Mouse (Mus musculus) kidney, embryonic 14.5 days (tissue): ENCODE data around the gene Cp. TPM values are rescaled to one million over a fixed set of nuclear protein-coding genes. Genes with fewer than 3 reads are reported as not detected.

Experiments
- ATAC-seq: fragments of 200-750 bp; cut with Nextera tagmentation; 2 replicates; pipeline ENCODE4 v1.8.0; 2017; ENCODE audit warnings: moderate number of reproducible peaks, mild to moderate bottlenecking, moderate TSS enrichment, moderate library complexity; ENCODE audit not compliant: low FRiP score, low TSS enrichment
- H3K27ac ChIP-seq: fragments of 300-500 bp; sonication (generic); 2 replicates; pipeline ENCODE4 v1.5.1; 2014; ENCODE audit warnings: low read depth, mild to moderate bottlenecking, low read length, moderate library complexity, mixed read lengths
- H3K27me3 ChIP-seq: fragments of 300-500 bp; sonication (generic); 2 replicates; pipeline ENCODE4 v1.6.1; 2014; ENCODE audit warnings: mild to moderate bottlenecking, low read length; ENCODE audit not compliant: control insufficient read depth, insufficient read depth
- H3K36me3 ChIP-seq: fragments of 300-500 bp; sonication (generic); 2 replicates; pipeline ENCODE4 v1.6.1; 2014; ENCODE audit warnings: low read length, mixed read lengths; ENCODE audit not compliant: control insufficient read depth, insufficient read depth
- H3K4me1 ChIP-seq: fragments of 300-500 bp; sonication (generic); 2 replicates; pipeline ENCODE4 v1.6.1; 2014; ENCODE audit warnings: low read length, mixed read lengths; ENCODE audit not compliant: control insufficient read depth, insufficient read depth
- H3K4me2 ChIP-seq: fragments of 300-500 bp; sonication (generic); replicated peaks from 2 replicates; pipeline ENCODE4 v1.6.1; 2014; ENCODE audit warnings: low read depth, mild to moderate bottlenecking, low read length
- H3K4me3 ChIP-seq: fragments of 300-500 bp; sonication (generic); 2 replicates; pipeline ENCODE4 v1.5.1; 2014; ENCODE audit warnings: mild to moderate bottlenecking, low read length
- H3K9ac ChIP-seq: fragments of 300-500 bp; sonication (generic); 2 replicates; pipeline ENCODE4 v1.6.1; 2014; ENCODE audit warnings: low read depth, mild to moderate bottlenecking, low read length, moderate library complexity
- H3K9me3 ChIP-seq: fragments of 300-500 bp; sonication (generic); 2 replicates; pipeline ENCODE4 v1.6.1; 2016; ENCODE audit warnings: low read length; ENCODE audit not compliant: control insufficient read depth
- WGBS: fragments of 180-500 bp; shearing (Covaris S2); extraction: QIAGEN DNeasy Blood & Tissue Kit; methylation state at CpG from one replicate; pipeline ENCODE4 v1.1.7; 2014; 5-methylcytosine and 5-hydroxymethylcytosine counted together
- polyA plus RNA-seq: library from polyadenylated mRNA; unstranded; fragments of >200 nt; fragmentation: Nextera tagmentation; extraction: Ambion mirVana; gene quantifications from 2 replicates; pipeline ENCODE4 v1.2.1, GENCODE M21; 2014

Gene Cp
- polyA plus RNA-seq, 1 experiment from 2014 or later: 0.47 TPM

GRCm38 (mm10) chr3:19962769-19963513 lies 6.1 kb downstream of the Cp start:
- H3K27ac ChIP-seq: no peak overlapping the region
- no peak overlapping the region for H3K4me2 ChIP-seq
- H3K9me3 ChIP-seq: no peaks in the 10 kb centered on the region
- no peaks in the 10 kb centered on the region for H3K4me1 ChIP-seq
- H3K4me3 ChIP-seq: no peak overlapping the region
- 73% methylated on average over 3 of the region's 3 CpGs for WGBS
- H3K9ac ChIP-seq: no peak overlapping the region
- no peaks in the 10 kb centered on the region for H3K36me3 ChIP-seq
- H3K27me3 ChIP-seq: no peaks in the 10 kb centered on the region
- no peak for ATAC-seq

DNA sequence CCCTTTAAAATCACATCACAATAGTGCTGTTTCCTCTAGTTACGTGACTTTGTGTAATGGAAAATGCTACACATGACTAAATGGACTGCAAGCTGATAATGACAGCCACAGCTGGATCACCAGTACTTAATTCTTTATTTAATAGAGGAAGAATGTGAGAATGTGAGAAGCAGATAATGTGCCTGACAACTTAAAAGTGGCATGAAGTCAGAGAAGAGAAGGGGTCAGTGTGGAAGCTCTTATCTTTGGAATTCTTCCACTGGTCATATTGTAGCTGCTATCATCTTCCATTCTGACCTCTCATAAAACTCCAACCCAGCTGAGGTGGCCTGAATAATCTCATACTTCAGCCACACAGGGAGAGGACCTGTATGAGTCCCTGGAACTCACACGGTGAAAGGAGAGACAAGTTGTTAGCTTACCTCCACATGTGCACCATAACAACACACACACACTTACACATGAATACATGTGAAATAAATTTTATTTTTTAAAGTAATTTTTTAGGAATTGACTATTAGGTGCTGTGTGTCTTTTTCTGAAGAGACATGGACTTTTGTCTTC lies 7.9 kb downstream of the Cp start:
- no peaks in the 10 kb centered on the region for H3K27me3 ChIP-seq
- ATAC-seq: no peak
- no peaks in the 10 kb centered on the region for H3K4me1 ChIP-seq
- H3K4me3 ChIP-seq: no peak overlapping the region
- no peak overlapping the region for H3K4me2 ChIP-seq
- 89% methylated on average over 2 of the region's 2 CpGs for WGBS
- H3K36me3 ChIP-seq: no peaks in the 10 kb centered on the region
- no peak overlapping the region for H3K27ac ChIP-seq
- no peaks in the 10 kb centered on the region for H3K9me3 ChIP-seq
- H3K9ac ChIP-seq: no peak overlapping the region

- Histone ChIP-seq H3K4me3 (no peak overlapping the region), H3K36me3 (no peaks in the 10 kb centered on the region), H3K9ac (no peak overlapping the region), H3K4me1 (no peaks in the 10 kb centered on the region), H3K27me3 (no peaks in the 10 kb centered on the region), H3K4me2 (no peak overlapping the region), H3K27ac (no peak overlapping the region), H3K9me3 (no peaks in the 10 kb centered on the region)
- ATAC-seq: no peak
- 84% methylated on average over 5 of the region's 5 CpGs for WGBS
Observed at GRCm38 (mm10) chr3:19965239-19965638, 8.4 kb downstream of the Cp start.

DNA sequence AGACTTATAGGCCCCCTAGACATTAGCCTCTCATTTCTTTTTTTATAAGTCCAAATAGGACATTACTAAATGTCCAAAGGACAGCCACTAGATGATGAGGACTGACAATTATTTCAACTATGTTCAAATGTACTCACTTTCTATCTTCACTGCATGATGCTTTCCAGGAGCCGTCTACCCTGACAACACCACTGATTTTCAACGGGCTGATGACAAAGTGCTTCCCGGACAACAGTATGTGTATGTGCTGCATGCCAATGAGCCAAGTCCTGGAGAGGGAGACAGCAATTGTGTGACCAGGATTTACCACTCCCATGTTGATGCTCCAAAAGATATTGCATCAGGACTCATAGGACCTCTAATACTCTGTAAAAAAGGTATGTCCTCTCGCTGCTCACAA lies 9.2 kb downstream of the Cp start:
- Histone ChIP-seq H3K27ac (no peak overlapping the region), H3K4me2 (no peak overlapping the region), H3K36me3 (no peaks in the 10 kb centered on the region), H3K9me3 (no peaks in the 10 kb centered on the region), H3K27me3 (no peaks in the 10 kb centered on the region), H3K4me3 (no peak overlapping the region), H3K9ac (no peak overlapping the region), H3K4me1 (no peaks in the 10 kb centered on the region)
- 91% methylated on average over 4 of the region's 4 CpGs for WGBS
- ATAC-seq: no peak

DNA sequence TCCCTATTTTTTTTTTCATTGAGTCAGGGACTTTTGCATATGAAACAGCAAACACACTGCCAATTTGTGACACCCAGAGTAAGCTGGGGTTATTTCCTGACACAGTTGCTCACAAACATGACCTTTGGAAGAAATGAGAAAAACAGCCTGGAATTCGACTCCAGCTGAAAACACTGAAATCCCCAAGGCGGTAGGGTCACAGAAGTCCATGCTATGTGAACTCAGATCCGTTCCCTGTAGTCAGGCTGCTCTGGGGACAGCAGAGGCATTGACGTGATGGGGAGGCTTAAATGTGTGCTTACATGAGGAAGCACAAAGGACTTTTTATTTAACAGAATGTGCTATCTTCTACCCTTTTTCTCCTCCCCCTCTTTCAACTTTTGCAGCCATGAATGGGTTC lies 21.6 kb downstream of the Cp start:
- WGBS: 30% methylated on average over 4 of the region's 4 CpGs
- Histone ChIP-seq H3K9ac (no peak overlapping the region), H3K4me2 (no peak overlapping the region), H3K9me3 (no peaks in the 10 kb centered on the region), H3K27ac (no peak overlapping the region), H3K36me3 (no peaks in the 10 kb centered on the region), H3K4me1 (no peaks in the 10 kb centered on the region), H3K27me3 (no peaks in the 10 kb centered on the region), H3K4me3 (no peak overlapping the region)
- no peak for ATAC-seq

GRCm38 (mm10) chr3:19981156-19981555 lies 24.3 kb downstream of the Cp start:
- H3K4me3 ChIP-seq: no peak overlapping the region
- 80% methylated on average over 2 of the region's 2 CpGs for WGBS

DNA sequence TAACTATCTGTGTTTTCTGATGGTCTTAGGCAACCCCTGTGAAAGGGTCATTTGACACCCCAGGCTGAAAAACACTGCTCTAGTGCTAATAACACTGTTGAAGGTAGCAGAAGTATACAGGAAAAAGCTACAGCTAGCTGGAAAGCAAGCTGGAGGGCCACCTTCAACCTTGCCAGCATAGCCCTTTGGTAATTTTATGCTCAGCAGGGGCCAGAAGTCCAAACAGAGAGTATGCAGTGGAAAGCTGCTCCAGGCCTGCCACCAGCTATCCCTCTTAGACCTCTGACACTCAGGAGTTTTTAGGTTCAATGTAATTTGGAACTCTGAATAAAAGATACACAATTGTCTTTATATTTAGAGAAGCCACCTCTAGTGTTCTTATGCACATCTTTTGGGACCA lies 26.0 kb downstream of the Cp start:
- Histone ChIP-seq H3K9me3 (no peaks in the 10 kb centered on the region), H3K4me1 (no peaks in the 10 kb centered on the region), H3K27ac (no peak overlapping the region), H3K36me3 (no peaks in the 10 kb centered on the region), H3K9ac (no peak overlapping the region), H3K4me3 (no peak overlapping the region), H3K27me3 (no peaks in the 10 kb centered on the region), H3K4me2 (no peak overlapping the region)
- ATAC-seq: no peak

More at GRCm38 (mm10) chr3:19981156-19981555, 24.3 kb downstream of the Cp start:
- H3K9me3 ChIP-seq: no peaks in the 10 kb centered on the region
- H3K9ac ChIP-seq: no peak overlapping the region
- H3K36me3 ChIP-seq: no peaks in the 10 kb centered on the region
- H3K27me3 ChIP-seq: no peaks in the 10 kb centered on the region
- H3K27ac ChIP-seq: no peak overlapping the region
- ATAC-seq: no peak
- no peaks in the 10 kb centered on the region for H3K4me1 ChIP-seq
- no peak overlapping the region for H3K4me2 ChIP-seq

DNA sequence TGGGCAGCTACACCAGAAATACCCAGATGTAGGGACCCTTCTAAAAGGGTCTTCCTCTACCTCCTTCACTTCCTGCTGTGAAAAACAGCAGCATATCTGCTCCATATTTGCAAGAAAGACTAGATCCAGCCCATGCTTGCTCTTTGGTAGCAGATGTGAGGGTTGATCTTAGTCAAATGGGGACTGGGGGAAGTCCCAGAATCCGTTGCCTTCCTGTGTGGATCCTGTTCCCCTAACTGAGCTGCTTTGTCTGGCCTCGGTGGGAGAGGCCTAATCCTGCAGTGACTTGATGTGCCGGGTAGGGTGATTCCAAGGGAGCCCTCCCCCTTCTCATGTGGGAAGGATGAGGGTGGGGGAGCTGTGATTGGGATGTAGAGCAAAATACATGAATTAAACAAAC lies 29.3 kb downstream of the Cp start:
- Histone ChIP-seq H3K27ac (no peak overlapping the region), H3K27me3 (no peaks in the 10 kb centered on the region), H3K4me1 (no peaks in the 10 kb centered on the region), H3K4me2 (no peak overlapping the region), H3K9me3 (no peaks in the 10 kb centered on the region), H3K9ac (no peak overlapping the region), H3K36me3 (no peaks in the 10 kb centered on the region), H3K4me3 (no peak overlapping the region)
- ATAC-seq: no peak
- WGBS: 41% methylated on average over 3 of the region's 3 CpGs

DNA sequence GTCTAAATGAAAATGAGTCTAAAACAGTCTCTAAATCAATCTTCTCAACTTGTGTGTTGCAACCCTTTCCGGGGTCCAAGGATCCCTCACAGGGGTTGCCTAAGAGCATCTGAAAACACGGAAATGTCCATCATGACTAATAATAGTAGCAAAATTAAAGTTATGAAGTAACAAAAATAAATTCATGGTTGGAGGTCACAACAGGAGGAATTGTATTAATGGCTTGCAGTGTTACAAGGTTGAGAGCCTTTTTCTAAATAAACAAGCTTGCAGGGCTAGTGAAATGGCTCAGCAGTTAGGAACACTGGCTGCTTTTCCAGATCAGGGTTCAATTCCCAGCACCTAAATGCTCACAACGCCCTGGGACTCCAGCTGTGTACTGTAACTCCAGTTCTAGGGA lies 33.2 kb downstream of the Cp start:
- no peaks in the 10 kb centered on the region for H3K27me3 ChIP-seq
- ATAC-seq: no peak
- H3K9me3 ChIP-seq: no peaks in the 10 kb centered on the region
- no peak overlapping the region for H3K9ac ChIP-seq
- no peaks in the 10 kb centered on the region for H3K36me3 ChIP-seq
- no peak overlapping the region for H3K4me2 ChIP-seq
- WGBS: 80% methylated on average over 3 of the region's 3 CpGs
- no peaks in the 10 kb centered on the region for H3K4me1 ChIP-seq
- H3K27ac ChIP-seq: no peak overlapping the region
- no peak overlapping the region for H3K4me3 ChIP-seq
